Mouse (Mus musculus): Measurements from ENCODE around the gene Mrpl54.

- TF ChIP-seq CTCF (conservative IDR thresholded peaks at IDR 0.05; ENCODE audit: insufficient read depth, insufficient read length, low read depth, low read length) = no peak
- TF ChIP-seq POLR2A (IDR thresholded peaks at IDR 0.05; ENCODE audit: low read depth, low read length) = no peak
Measured at GRCm38 (mm10) chr10:81254886-81255285, 11.8 kb downstream of the Mrpl54 start.

Data from kidney, adult 2 months (tissue).